Mouse (Mus musculus) lung, adult 18-20 months (tissue): ENCODE measurements at regions not wholly inside any gene's neighbourhood (a gene's known extent, or its start where the extent isn't known, plus 50 kb on each side); places are given as distances from the start of the nearest gene placed in this dataset.

ENCODE experiments used
- DNase-seq, 2 experiments: peaks; one replicate each; pipeline ENCODE4 v3.0.0; 2022; ENCODE audit warnings: mixed read lengths in 2 of 2

DNA sequence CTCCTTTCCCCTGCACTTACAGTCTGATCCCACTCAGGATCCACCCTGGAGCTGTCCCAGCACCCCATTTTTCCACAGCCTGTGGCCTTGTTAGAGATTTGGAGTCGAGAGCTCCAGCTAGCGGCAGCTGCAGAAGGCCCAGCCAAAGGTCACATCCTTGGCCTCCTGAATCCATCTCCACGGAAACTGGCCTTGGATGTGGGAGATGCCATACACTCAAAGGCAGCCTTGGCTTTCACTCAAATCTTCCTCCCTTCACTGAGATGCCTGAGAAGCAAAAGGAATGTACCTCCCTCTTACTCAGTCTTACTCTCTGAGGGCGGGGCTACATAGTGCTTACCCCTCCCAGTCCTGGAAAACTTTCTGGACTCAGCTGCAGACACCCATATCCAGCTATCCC is 56.2 kb upstream of the Ky start:
- DNase-seq: peak; percentile 12 to 19

- no peak for DNase-seq
Measured at GRCm38 (mm10) chr9:102446066-102446465, 59.5 kb upstream of the Ky start.

GRCm38 (mm10) chr9:102442198-102442842 is 63.2 kb upstream of the Ky start:
- DNase-seq: peak in 1 of 2 experiments; percentile 13

DNA sequence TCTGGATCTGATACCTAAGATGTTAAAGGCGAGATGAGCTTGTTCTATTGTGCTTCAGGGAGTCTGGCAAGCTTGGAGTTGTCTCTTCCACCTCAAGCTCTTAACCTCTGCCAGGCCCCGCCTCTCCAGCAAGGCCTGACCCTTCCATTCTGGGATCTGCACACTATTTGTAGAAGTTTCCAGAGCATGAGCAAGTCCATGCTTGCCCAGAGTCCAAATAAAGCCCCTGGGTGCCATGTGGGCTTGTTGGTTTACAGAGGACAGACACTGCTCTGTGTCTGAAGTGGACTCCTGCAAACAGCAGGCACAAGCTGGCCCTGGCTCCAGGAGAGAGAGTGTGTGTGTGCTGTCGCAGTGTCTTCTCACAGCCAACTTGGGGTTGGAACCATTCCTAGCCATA is 67.9 kb upstream of the Ky start:
- DNase-seq: no peak

DNA sequence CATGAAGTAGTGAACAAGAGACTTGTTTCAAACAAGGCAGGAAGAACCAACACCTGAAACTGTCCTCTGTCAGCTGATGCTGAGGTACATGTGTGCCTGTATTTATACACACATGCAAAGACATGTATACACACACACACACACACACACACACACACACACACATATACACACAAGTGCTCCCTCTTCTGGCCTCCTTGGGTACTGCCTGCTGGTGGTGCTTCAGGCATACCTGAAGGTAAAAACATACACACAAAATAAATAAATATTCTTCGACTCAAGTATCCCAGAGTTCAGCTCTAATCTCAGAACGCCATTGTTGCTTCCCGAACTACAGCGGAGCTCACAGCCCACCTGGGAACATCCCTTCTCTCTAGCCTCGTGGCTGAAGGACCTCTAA is 69.2 kb upstream of the Ky start:
- DNase-seq: no peak

DNA sequence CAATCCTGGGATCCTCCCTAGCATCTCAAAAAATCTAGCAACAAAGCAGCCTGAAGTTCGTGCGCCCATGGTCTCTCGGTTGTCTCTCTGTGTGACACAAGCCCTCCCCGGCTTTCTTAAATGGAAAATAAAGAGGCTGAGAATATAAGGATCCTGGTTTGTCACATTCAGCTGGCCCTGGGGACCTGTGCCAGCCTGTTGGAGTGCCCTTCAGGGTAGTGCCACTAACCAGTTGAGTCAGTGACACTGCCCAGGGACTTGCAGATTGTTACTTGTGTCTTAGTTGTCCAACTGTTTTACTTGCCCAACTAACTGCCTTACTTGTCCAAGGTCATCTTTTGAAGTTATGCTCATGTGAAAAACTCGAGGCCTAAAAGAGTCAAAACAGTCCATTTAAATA is 73.5 kb upstream of the Ephb1 start:
- DNase-seq: no peak

DNA sequence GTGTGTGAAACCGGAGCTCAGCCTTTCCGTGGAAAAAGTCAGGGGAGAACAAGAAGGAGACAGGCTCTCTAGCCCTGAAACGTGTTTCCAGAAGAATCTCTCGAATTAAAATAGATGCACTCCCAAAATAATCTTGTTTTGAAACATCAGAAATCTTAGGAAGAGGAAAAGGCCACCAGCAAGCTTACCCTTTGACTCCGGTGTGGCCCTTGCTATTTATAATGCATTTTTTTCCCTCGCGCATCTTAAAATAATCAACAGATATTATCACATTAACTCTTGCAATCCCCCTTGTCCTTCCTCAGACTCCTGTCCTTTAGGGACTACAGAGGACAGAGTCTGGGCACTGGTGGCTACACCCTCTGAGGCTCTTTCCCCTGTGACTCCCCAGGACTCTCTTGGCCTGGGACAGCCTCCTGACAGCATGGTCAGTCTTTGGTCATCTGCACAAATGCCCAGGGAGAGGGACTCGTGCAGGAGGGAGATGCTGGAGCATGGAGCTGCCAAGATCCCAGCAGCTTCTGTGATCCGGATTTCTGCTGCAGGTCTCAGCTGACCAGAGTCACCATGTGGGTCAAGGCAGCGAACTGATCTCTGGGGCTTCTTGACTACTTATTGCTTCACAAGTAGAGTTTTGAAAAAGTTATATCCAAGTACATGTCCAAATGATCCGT is 70.3 kb upstream of the Ephb1 start:
- no peak for DNase-seq

DNA sequence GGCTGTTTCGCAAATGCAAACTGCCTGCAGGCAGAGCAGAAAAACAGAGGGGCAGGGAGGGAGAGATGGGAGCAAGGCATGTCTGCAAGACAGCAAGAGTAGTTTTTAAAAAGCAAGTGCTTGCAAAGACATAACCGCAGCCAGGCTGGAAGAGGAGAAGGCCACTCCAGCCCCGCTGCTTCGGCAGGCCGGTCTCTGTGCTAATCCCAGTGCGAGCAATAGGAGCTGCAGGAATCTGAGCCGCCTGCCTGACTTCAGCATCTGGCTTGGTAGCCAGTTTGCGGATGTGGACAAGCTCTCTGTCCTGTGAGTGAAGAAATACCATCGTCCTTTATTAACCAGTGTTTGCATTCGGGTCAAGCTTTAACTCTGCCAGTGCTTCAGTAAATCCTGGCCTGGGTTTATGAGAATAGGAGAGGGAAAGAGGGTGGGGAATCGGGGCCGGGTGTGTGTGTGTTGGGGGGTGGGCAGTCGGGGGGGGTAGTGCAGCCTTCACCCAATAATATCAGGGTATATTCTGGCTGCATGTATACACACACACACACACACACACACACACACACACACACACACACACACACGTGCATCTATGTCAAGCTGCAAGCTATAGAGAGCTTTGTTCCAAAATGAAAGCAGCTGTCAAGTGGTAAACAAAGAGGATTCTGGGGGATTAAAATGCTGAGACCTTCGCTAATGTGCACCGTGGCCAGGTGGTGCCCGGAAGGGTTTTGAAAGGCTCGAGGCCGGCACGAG is 69.6 kb upstream of the Ephb1 start:
- DNase-seq: no peak

DNA sequence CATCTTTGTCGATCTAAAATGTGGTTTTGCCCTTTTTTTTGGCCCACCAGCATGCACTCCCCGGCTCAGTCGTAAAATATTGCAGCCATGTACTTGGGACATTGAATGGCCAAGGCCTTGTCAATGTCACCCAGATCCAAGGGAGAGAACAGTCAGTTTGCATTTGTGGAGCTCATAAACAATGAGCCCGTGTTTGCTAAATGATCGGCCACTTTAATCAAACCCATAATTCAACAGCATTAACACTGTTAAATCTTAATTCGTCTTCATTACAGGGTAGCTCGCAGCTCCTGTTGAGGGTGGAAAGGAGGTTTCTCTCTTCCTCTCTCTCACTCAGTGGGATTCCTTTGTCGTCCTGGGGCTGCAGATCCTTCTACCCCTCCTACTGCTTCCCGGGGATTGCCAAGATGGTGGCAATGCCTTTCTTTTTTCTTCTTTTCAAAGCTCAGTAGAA is 69.0 kb upstream of the Ephb1 start:
- DNase-seq: no peak

DNA sequence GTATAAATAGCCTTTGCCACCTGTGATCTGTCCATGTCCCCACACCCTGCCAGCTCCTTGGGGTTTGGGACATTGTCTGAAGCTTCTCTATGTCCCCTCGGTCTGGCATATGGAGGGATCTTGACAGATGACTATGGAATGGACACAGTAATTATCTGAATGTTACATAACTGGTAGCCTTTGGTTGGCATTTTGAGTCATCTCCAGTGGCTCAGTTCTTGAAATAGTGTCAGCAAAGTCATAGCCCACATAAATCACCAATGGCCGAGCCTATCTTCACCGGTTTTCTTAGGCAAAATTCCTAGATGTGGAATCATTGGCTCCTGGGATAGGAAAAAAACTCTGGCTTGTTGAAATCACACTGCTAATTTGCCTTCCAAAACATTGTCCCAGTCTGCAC is 67.3 kb upstream of the Ephb1 start:
- DNase-seq: no peak

- DNase-seq: no peak
Measured at GRCm38 (mm10) chr9:102420196-102420595, 65.7 kb upstream of the Ephb1 start.

DNA sequence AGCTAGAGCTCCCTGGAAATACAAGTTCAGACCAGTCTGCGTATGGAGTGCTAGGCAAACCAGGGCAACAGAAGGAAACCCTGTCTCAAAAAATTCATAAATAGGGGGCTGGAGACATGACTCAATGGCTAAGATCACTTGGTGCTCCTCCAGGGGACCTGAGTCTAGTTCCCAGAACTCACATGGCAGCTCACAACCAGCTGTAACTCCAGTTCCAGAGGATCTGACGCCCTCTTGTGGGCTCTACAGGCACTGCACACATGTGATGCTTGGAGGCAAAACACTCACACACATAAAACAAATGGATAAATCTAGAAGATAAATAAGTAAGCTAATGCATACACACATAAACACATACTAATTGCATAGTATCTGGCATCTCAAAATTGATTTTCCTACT is 59.1 kb upstream of the Ephb1 start:
- no peak for DNase-seq

- DNase-seq: peak; percentile 4 to 14
Measured at GRCm38 (mm10) chr9:102410666-102411065, 56.2 kb upstream of the Ephb1 start.

GRCm38 (mm10) chr9:102406017-102406416 is 51.5 kb upstream of the Ephb1 start:
- DNase-seq: no peak
